Mouse (Mus musculus) CH12.LX (cell line): Measurements from ENCODE around the gene Naa80. TPM values are rescaled to one million over a fixed set of nuclear protein-coding genes. Genes with fewer than 3 reads are reported as not detected.
A peak's percentile ranks its signal among the peaks of the same experiment; 100 is the strongest.

Experiments
- DNase-seq: peaks from one replicate; pipeline ENCODE4 v3.0.0-alpha.2; 2013; ENCODE audit errors: extremely low read depth
- H3K27ac ChIP-seq: 2 replicates; pipeline ENCODE4 v1.5.1; 2012; ENCODE audit warnings: low read depth, mild to moderate bottlenecking, control low read depth, moderate library complexity; ENCODE audit not compliant: insufficient read depth
- H3K27me3 ChIP-seq: replicated peaks from 2 replicates; pipeline ENCODE3; 2012; ENCODE audit warnings: inconsistent platforms
- H3K36me3 ChIP-seq, 2 experiments: replicated peaks in 1 of 2; 2 replicates each; pipeline versions ENCODE3 to v1.6.1; 2012; ENCODE audit warnings: inconsistent platforms in 1 of 2, low read length in 1 of 2, mild to moderate bottlenecking in 1 of 2, mixed read lengths in 1 of 2, moderate library complexity in 1 of 2; ENCODE audit not compliant: control insufficient read depth in 1 of 2, insufficient read depth in 1 of 2
- H3K4me1 ChIP-seq, 2 experiments: 2 replicates each; pipeline ENCODE4 v1.6.1; 2012; ENCODE audit warnings: inconsistent platforms in 1 of 2, moderate library complexity in 1 of 2; ENCODE audit not compliant: insufficient read depth in 2 of 2, control insufficient read depth in 1 of 2
- H3K4me2 ChIP-seq: 2 replicates; pipeline ENCODE4 v1.6.1; 2012; ENCODE audit warnings: low read depth, mild to moderate bottlenecking, control low read depth; ENCODE audit not compliant: poor library complexity, insufficient read depth, severe bottlenecking
- H3K4me3 ChIP-seq, 3 experiments: fragments of 150-350 bp in 1 of 3; sonication (generic) in 1 of 3; replicated peaks in 1 of 3; 2 replicates each; pipeline versions ENCODE3 to v1.5.1; 2011 to 2012; ENCODE audit warnings: low read depth in 2 of 3, low read length in 2 of 3, mild to moderate bottlenecking in 2 of 3, moderate library complexity in 2 of 3, control low read depth in 1 of 3, improper control_type of control experiment in 1 of 3, inconsistent platforms in 1 of 3, mixed read lengths in 1 of 3; ENCODE audit not compliant: poor library complexity in 1 of 3
- H3K79me2 ChIP-seq: replicated peaks from 2 replicates; pipeline ENCODE4 v1.6.1; 2012; ENCODE audit warnings: mild to moderate bottlenecking, moderate library complexity; ENCODE audit not compliant: control insufficient read depth, poor library complexity, insufficient read depth, severe bottlenecking; ENCODE audit errors: extremely low read depth
- H3K9ac ChIP-seq: 2 replicates; pipeline ENCODE4 v1.6.1; 2012; ENCODE audit warnings: low read depth, mild to moderate bottlenecking, control low read depth, moderate library complexity; ENCODE audit not compliant: insufficient read depth
- H3K9me3 ChIP-seq: replicated peaks from 2 replicates; pipeline ENCODE3; 2012; ENCODE audit warnings: low read length, inconsistent platforms, mixed read lengths
- BHLHE40 ChIP-seq: IDR thresholded peaks from 2 replicates; pipeline ENCODE4 v1.6.1; 2011; ENCODE audit warnings: mild to moderate bottlenecking, low read depth, low read length, improper control_type of control experiment
- CHD1 ChIP-seq: IDR thresholded peaks from 2 replicates; pipeline ENCODE4 v1.6.1; 2012; ENCODE audit warnings: low read depth, low read length, improper control_type of control experiment, inconsistent platforms
- CTCF ChIP-seq, 2 experiments: IDR thresholded peaks in 1 of 2; conservative IDR thresholded peaks in 1 of 2; 2 replicates each; pipeline ENCODE4 v1.5.1; 2011 to 2012; ENCODE audit warnings: low read depth in 2 of 2, low read length in 2 of 2, improper control_type of control experiment in 1 of 2, inconsistent platforms in 1 of 2, mild to moderate bottlenecking in 1 of 2, moderate library complexity in 1 of 2
- E2F4 ChIP-seq: IDR thresholded peaks from 2 replicates; pipeline ENCODE4 v1.6.1; 2011; ENCODE audit warnings: low read depth, low read length, improper control_type of control experiment; ENCODE audit not compliant: insufficient replicate concordance
- ELF1 ChIP-seq: IDR thresholded peaks from 2 replicates; pipeline ENCODE4 v1.6.1; 2014; ENCODE audit warnings: low read depth, mild to moderate bottlenecking, inconsistent platforms, low read length, improper control_type of control experiment
- ETS1 ChIP-seq: conservative IDR thresholded peaks from 2 replicates; pipeline ENCODE4 v1.6.1; 2012; ENCODE audit warnings: low read depth, mild to moderate bottlenecking, inconsistent platforms, low read length, improper control_type of control experiment, moderate library complexity
- HCFC1 ChIP-seq: IDR thresholded peaks from 2 replicates; pipeline ENCODE4 v1.6.1; 2012; ENCODE audit warnings: low read depth, mild to moderate bottlenecking, inconsistent platforms, low read length, improper control_type of control experiment
- JUND ChIP-seq: conservative IDR thresholded peaks from 2 replicates; pipeline ENCODE4 v1.6.1; 2011; ENCODE audit warnings: low read depth, low read length, improper control_type of control experiment
- MEF2A ChIP-seq: IDR thresholded peaks from 2 replicates; pipeline ENCODE4 v1.6.1; 2014; ENCODE audit warnings: low read depth, mild to moderate bottlenecking, inconsistent platforms, low read length, improper control_type of control experiment, borderline replicate concordance
- MXI1 ChIP-seq: IDR thresholded peaks from 2 replicates; pipeline ENCODE4 v1.6.1; 2011; ENCODE audit warnings: mild to moderate bottlenecking, low read depth, low read length, improper control_type of control experiment
- MYC ChIP-seq: IDR thresholded peaks from 2 replicates; pipeline ENCODE4 v1.6.1; 2011; ENCODE audit warnings: low read depth, mild to moderate bottlenecking, improper control_type of control experiment, low read length
- NRF1 ChIP-seq: IDR thresholded peaks from 2 replicates; pipeline ENCODE4 v1.6.1; 2014; ENCODE audit warnings: low read depth, mild to moderate bottlenecking, inconsistent platforms, low read length, improper control_type of control experiment, moderate library complexity
- PAX5 ChIP-seq: IDR thresholded peaks from 2 replicates; pipeline ENCODE4 v1.6.1; 2012; ENCODE audit warnings: low read length, inconsistent platforms, mixed read lengths
- POLR2A ChIP-seq: IDR thresholded peaks from 2 replicates; pipeline ENCODE4 v1.6.1; 2011; ENCODE audit warnings: low read depth, mild to moderate bottlenecking, improper control_type of control experiment, low read length
- SMC3 ChIP-seq: IDR thresholded peaks from 2 replicates; pipeline ENCODE4 v1.6.1; 2011; ENCODE audit warnings: low read depth, low read length, improper control_type of control experiment
- TBP ChIP-seq: conservative IDR thresholded peaks from 2 replicates; pipeline ENCODE4 v1.6.1; 2011; ENCODE audit warnings: low read depth, low read length, improper control_type of control experiment
- TCF12 ChIP-seq: IDR thresholded peaks from 2 replicates; pipeline ENCODE4 v1.6.1; 2014; ENCODE audit warnings: low read depth, mild to moderate bottlenecking, inconsistent platforms, low read length, improper control_type of control experiment
- UBTF ChIP-seq: IDR thresholded peaks from 2 replicates; pipeline ENCODE4 v1.6.1; 2012; ENCODE audit warnings: low read depth, mild to moderate bottlenecking, inconsistent platforms, low read length, improper control_type of control experiment, moderate library complexity
- USF1 ChIP-seq: IDR thresholded peaks from 2 replicates; pipeline ENCODE4 v1.6.1; 2014; ENCODE audit warnings: low read depth, mild to moderate bottlenecking, inconsistent platforms, low read length, improper control_type of control experiment
- ZC3H11A ChIP-seq: IDR thresholded peaks from 2 replicates; pipeline ENCODE4 v1.6.1; 2012; ENCODE audit warnings: low read depth, mild to moderate bottlenecking, inconsistent platforms, low read length, improper control_type of control experiment
- ZKSCAN1 ChIP-seq: IDR thresholded peaks from 2 replicates; pipeline ENCODE4 v1.6.1; 2012; ENCODE audit warnings: low read depth, inconsistent platforms, low read length, improper control_type of control experiment, borderline replicate concordance
- ZMIZ1 ChIP-seq: IDR thresholded peaks from 2 replicates; pipeline ENCODE4 v1.6.1; 2012; ENCODE audit warnings: low read depth, mild to moderate bottlenecking, inconsistent platforms, low read length, improper control_type of control experiment
- dilution Hi-C: fragments of 300-500 bp; cut with MboI; formaldehyde crosslinking; loops from 2 replicates; pipeline ENCODE4 v1.14.3; 2020; ENCODE audit warnings: low sequenced_read_pairs; ENCODE audit not compliant: extremely low pct_unique_long_range_greater_than_20kb, extremely low pct_ligation_motif_present
- in situ Hi-C: fragments of 300-500 bp; cut with MboI; formaldehyde crosslinking; loops from 3 replicates; pipeline ENCODE4 v1.14.3; 2019; ENCODE audit warnings: low sequenced_read_pairs, low pct_ligation_motif_present, low pct_unique_long_range_greater_than_20kb, mixed read lengths
- polyA plus RNA-seq: library from polyadenylated mRNA; unstranded; fragments of >175 nt; gene quantifications from 2 replicates; pipeline ENCODE4 v1.2.1, GENCODE M21; 2012; ENCODE audit warnings: low read depth; ENCODE audit not compliant: insufficient read length
- total RNA-seq, 2 experiments: library from RNA; depleted of rRNA; stranded (reverse); fragments of 300-350 nt in 1 of 2; fragments of >200 nt in 1 of 2; gene quantifications; 2 replicates each; pipeline ENCODE4 v1.2.3; 2012 to 2014

The Naa80 gene
- total and polyA plus RNA-seq, 3 experiments: 1.7 to 9.3 (median 4.8) TPM

- dilution Hi-C loops (no loop called here), in situ Hi-C loops (no loop called here)
- H3K9ac ChIP-seq: no peak overlapping the region
- H3K79me2 ChIP-seq: peaks cover 55% of the 10 kb centered on the region
- no peaks in the 10 kb centered on the region for H3K9me3 ChIP-seq
- no peaks in the 10 kb centered on the region for H3K27me3 ChIP-seq
- no peak overlapping the region for H3K4me2 ChIP-seq
- no peak overlapping the region for H3K4me3 ChIP-seq
- DNase-seq: no peak
- no peak for TF ChIP-seq MYC
- TF ChIP-seq CTCF (conservative IDR thresholded peaks at IDR 0.05 in 1 of 2, IDR thresholded peaks at IDR 0.05 in 1 of 2; ENCODE audit: low read depth in 2 of 2, low read length in 2 of 2): peak in 1 of 2 experiments; percentile 15; a peak in 1 of 4 replicates
- no peak for TF ChIP-seq PAX5
- no peak for TF ChIP-seq TBP
- H3K4me1 ChIP-seq: peaks cover 31 to 64% of the 10 kb centered on the region in 2 experiments
- no peak overlapping the region for H3K27ac ChIP-seq
- H3K36me3 ChIP-seq: peaks cover 30 to 74% of the 10 kb centered on the region in 2 experiments
Observed at GRCm38 (mm10) chr9:107625351-107626128, 46.9 kb downstream of the Naa80 start.

- Histone ChIP-seq H3K9me3 (no peaks in the 10 kb centered on the region), H3K79me2 (peaks cover 63% of the 10 kb centered on the region), H3K4me1 (peaks cover 33 to 72% of the 10 kb centered on the region in 2 experiments), H3K4me3 (no peak overlapping the region), H3K36me3 (peaks cover 29 to 75% of the 10 kb centered on the region in 2 experiments), H3K4me2 (no peak overlapping the region), H3K27ac (no peak overlapping the region), H3K27me3 (no peaks in the 10 kb centered on the region), H3K9ac (no peak overlapping the region)
- TF ChIP-seq MXI1: no peak
- in situ Hi-C loops (no loop called here), dilution Hi-C loops (no loop called here)
- no peak for DNase-seq
Observed at GRCm38 (mm10) chr9:107626158-107626843, 47.6 kb downstream of the Naa80 start.

- H3K36me3 ChIP-seq: peaks cover 29 to 77% of the 10 kb centered on the region in 2 experiments
- H3K4me2 ChIP-seq: no peak overlapping the region
- no peak overlapping the region for H3K27ac ChIP-seq
- no peak overlapping the region for H3K4me3 ChIP-seq
- peak overlapping the region; percentile 2; the same call in 1 of the 2 replicates for H3K9ac ChIP-seq
- in situ Hi-C loops: no loop called here
- peaks cover 33 to 77% of the 10 kb centered on the region in 2 experiments for H3K4me1 ChIP-seq
- dilution Hi-C loops: no loop called here
- peak; percentile 79 for DNase-seq
- H3K9me3 ChIP-seq: no peaks in the 10 kb centered on the region
- peaks cover 68% of the 10 kb centered on the region for H3K79me2 ChIP-seq
- H3K27me3 ChIP-seq: no peaks in the 10 kb centered on the region
- TF ChIP-seq MXI1: no peak
- no peak for TF ChIP-seq E2F4
- peak; percentile 25; the same call in 1 of the 2 replicates for TF ChIP-seq ZC3H11A
- TF ChIP-seq JUND: no peak
- TF ChIP-seq HCFC1: peak; percentile 45
- no peak for TF ChIP-seq PAX5
- peak; percentile 54 for TF ChIP-seq ELF1
- no peak for TF ChIP-seq ZKSCAN1
- TF ChIP-seq CTCF (conservative IDR thresholded peaks at IDR 0.05 in 1 of 2, IDR thresholded peaks at IDR 0.05 in 1 of 2; ENCODE audit: low read depth in 2 of 2, low read length in 2 of 2): peak; percentile 14 to 92; a peak in 2 of 4 replicates
- TF ChIP-seq MYC: no peak
- no peak for TF ChIP-seq ETS1
- no peak for TF ChIP-seq POLR2A
- TF ChIP-seq BHLHE40: peak; percentile 49; the same call in 1 of the 2 replicates
- no peak for TF ChIP-seq NRF1
- TF ChIP-seq MEF2A: peak; percentile 67; the same call in 1 of the 2 replicates
- no peak for TF ChIP-seq CHD1
- no peak for TF ChIP-seq ZMIZ1
- TF ChIP-seq USF1: no peak
- TF ChIP-seq UBTF: no peak
- peak; percentile 52; the same call in 1 of the 2 replicates for TF ChIP-seq TCF12
- TF ChIP-seq SMC3: peak; percentile 95
Observed at GRCm38 (mm10) chr9:107626844-107627277, 48.2 kb downstream of the Naa80 start.
